ENCODE assay signal across 25 mouse cellular contexts in the genomic region with DNA sequence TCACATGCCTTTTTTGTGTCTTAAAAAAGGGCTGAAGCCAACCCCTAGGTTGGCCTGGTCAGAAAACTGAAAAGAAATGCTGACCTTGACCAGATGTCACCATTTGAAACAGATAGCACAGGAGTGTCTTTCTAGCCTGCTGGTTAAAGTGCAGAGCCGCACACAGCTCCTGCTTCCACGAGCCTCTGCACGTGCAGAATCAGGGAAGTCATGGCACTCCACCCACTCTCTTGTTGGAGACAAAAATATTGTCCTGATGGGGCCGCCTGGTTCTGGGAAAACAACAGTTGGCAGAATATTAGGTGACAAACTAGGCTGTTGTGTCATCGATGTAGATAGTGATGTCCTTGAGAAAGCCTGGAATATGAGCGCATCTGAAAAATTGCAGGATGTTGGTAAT. TPM values are rescaled to one million over a fixed set of nuclear protein-coding genes. Genes with fewer than 3 reads are reported as not detected.
DNase-seq lines count a peak whose midpoint lies in the region; TF ChIP-seq lines count a peak whose summit lies in the region.
"Had no signal": no experiment of that assay in that cellular context is flagged by ENCODE, and none has a peak within 500 bp of the region (broad histone marks: within the 10 kb centered on the region; RNA-seq: fewer than 3 reads in every experiment).

No protein-coding gene starts in this region.

- DNase-seq in heart, adult 11 months, result peak; percentile 43
- DNase-seq in heart, postnatal 36 days, result no peak
- peak; percentile 16 for DNase-seq in ovary, adult 18-20 months (ENCODE audit: low spot score)
- no peak for DNase-seq in ovary, postnatal 14 days (ENCODE audit: low spot score)
- DNase-seq in adrenal gland, postnatal 14 days, result peak; percentile 50
- DNase-seq in brain, adult 2 months (ENCODE audit: low read depth, low spot score), result peak; percentile 17
- no peak for DNase-seq in gastrocnemius, postnatal 36 days
- no peak for DNase-seq in left cerebral cortex, adult 2 months (ENCODE audit: extremely low spot score in 1 of 2, low spot score in 2 of 2)
- DNase-seq: B cell, adult 2 months; cerebellum, adult 18-20 months; cerebellum, adult 9-10 months; cerebellum, postnatal 14 days; gastrocnemius, postnatal 25 days; heart, adult 18-20 months; heart, postnatal 10 days; heart, postnatal 4 days; kidney, adult 18-20 months had no signal

- no peak overlapping the region for H3K4me3 ChIP-seq in left cerebral cortex, adult 2 months
- H3K4me3 ChIP-seq: embryonic facial prominence, embryonic 12.5 days; embryonic facial prominence, embryonic 15.5 days; forebrain, embryonic 12.5 days; forebrain, embryonic 15.5 days; heart, embryonic 12.5 days; heart, embryonic 15.5 days had no signal

- H3K27ac ChIP-seq in left cerebral cortex, adult 2 months, result no peak overlapping the region
- H3K27ac ChIP-seq: embryonic facial prominence, embryonic 12.5 days; embryonic facial prominence, embryonic 15.5 days; forebrain, embryonic 12.5 days; forebrain, embryonic 15.5 days; heart, embryonic 15.5 days; hindbrain, embryonic 14.5 days; hindbrain, postnatal 0 days had no signal

- TF ChIP-seq CTCF in left cerebral cortex, adult 2 months (IDR thresholded peaks at IDR 0.05), result no peak

- intact Hi-C loops in heart, postnatal 36 days (cut with DNase I), result loop anchor here (5.0 kb wide), 1 partner anchor 51 kb away; no protein-coding TSS in a partner anchor
- intact Hi-C loops in gastrocnemius, postnatal 36 days (cut with DNase I), result no loop called here
- intact Hi-C loops in left cerebral cortex, adult 2 months (cut with DNase I), result loop anchor here (5.0 kb wide), 1 partner anchor 51 kb away; no protein-coding TSS in a partner anchor

RNA-seq across cellular contexts. Expression of a gene that starts 5.8 kb away (rescaled TPM):
- 1 to 10 TPM; 6.3 to 7.2 TPM for total RNA-seq in heart, postnatal 36 days (2021)
- total RNA-seq in adrenal gland, postnatal 14 days (2021), result 6.9 and 8.3 TPM in 2 replicates
- 1 to 10 TPM; 2.6 to 3.1 TPM for total RNA-seq in gastrocnemius, postnatal 36 days (2021)
- total RNA-seq in left cerebral cortex, adult 2 months (2021), result 10 to 100 TPM; 19.9 to 24.2 TPM

RNA-seq across cellular contexts. Expression of a gene that starts 6.2 kb away (rescaled TPM):
- 1 to 10 TPM; 1.9 to 2.2 TPM for total RNA-seq in heart, postnatal 36 days (2021)
- 1.1 and 1.7 TPM in 2 replicates for total RNA-seq in adrenal gland, postnatal 14 days (2021)
- total RNA-seq in gastrocnemius, postnatal 36 days (2021), result under 1 TPM; 0.36 to 0.42 TPM
- 1 to 10 TPM; 3.2 to 4.2 TPM for total RNA-seq in left cerebral cortex, adult 2 months (2021)

Comparison
In these comparisons a context has a peak if more than half of its experiments do, and no peak if none do; other contexts are left out.
1. DNase-seq: peak in heart, adult 11 months (single experiment), ovary, adult 18-20 months (single experiment), adrenal gland, postnatal 14 days (single experiment) and brain, adult 2 months (single experiment); none in heart, postnatal 36 days (0 of 2), ovary, postnatal 14 days (single experiment), gastrocnemius, postnatal 36 days (0 of 2) and left cerebral cortex, adult 2 months (0 of 2).